Mouse (Mus musculus): Measurements from ENCODE around the gene Ano2. TPM values are rescaled to one million over a fixed set of nuclear protein-coding genes. Genes with fewer than 3 reads are reported as not detected.

The Ano2 gene
- total RNA-seq, 2 experiments from 2014 or later: not detected

- DNase-seq: no peak
- intact Hi-C loops (cut with DNase I): no loop called here
Observed at GRCm38 (mm10) chr6:125737511-125738285, 47.5 kb downstream of the Ano2 start.

- intact Hi-C loops (cut with DNase I): no loop called here
- no peak for DNase-seq
Observed at GRCm38 (mm10) chr6:125743203-125744100, 53.2 kb downstream of the Ano2 start.

GRCm38 (mm10) chr6:125747322-125747930 is 57.2 kb downstream of the Ano2 start:
- no peak for DNase-seq
- intact Hi-C loops (cut with DNase I): no loop called here

DNA sequence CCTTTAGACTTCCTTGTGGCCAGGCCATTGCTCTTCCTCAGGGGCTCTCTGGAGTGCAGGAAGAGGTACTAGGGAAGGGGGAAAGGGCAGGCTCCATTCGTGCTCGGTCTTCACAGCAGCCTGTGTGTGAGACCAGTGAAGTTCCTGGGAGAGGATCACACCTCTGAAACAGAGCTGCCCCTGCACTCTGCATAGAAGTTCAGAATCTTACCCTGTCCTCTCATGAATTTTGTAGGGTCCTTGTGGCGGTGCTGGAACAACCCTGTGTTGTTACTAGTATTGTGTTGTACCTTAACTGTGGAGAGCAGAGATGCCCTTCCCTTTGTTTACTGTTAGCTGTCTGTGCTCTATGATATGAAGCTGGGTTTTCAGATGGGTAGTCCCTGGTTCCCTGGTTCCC is 58.4 kb downstream of the Ano2 start:
- intact Hi-C loops (cut with DNase I): no loop called here

DNA sequence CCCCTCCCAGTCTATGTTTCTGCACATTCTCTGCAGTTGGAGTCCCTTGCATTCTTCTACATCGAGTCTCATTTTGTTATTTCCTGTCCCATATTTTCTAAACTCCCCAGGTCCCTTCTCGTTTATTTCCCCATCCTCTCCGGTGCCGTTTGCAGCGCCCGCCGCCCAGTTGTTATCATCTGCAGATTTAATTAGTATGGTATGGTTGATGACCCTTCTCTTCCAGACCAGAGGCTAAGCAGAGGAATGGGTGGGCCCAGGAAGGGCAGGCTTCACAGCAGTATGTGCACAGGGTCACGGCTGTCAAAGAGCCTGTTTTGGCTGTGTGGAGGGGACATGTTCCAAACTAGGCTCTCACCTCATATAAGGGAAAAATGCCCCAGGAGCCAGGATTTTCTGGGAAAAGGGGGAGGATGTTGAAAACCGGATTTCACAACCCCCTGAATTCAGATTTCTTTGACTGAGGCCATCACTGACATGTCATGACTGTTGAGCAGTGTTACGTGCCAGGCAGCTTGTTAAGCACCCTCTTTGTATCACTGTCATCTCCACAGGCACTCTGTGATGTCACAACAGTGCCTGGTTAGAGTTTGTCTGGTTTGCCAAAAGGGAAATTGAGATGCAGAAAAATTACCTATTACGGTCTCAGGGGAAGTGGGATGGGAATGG is 72.8 kb downstream of the Ano2 start:
- no peak for DNase-seq

More for the DNA sequence above, 58.4 kb downstream of the Ano2 start:
- DNase-seq: no peak

GRCm38 (mm10) chr6:125773256-125773655 is 83.0 kb downstream of the Ano2 start:
- intact Hi-C loops (cut with DNase I): no loop called here
- DNase-seq: no peak

More for the DNA sequence above, 72.8 kb downstream of the Ano2 start:
- intact Hi-C loops (cut with DNase I): no loop called here

DNA sequence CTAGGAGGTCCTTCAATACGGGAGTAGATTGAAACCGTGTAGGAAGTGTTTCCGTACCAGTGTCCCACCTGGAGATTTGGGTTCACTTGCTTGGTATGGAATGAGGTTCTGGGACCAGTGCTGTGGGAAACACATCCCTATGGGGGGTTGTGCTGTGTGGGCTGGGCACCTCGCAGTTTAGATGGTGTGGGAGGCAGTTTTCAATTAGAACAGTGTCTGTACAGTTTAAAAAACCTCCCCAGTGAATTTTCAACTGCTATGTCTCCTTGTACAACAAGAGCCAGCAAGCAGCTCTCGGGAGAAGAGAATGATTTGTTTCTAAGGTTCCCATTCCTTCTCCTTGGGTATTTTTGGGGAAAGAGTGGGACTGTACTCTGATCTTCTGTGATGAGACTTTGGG is 86.1 kb downstream of the Ano2 start:
- no peak for DNase-seq
- intact Hi-C loops (cut with DNase I): no loop called here

DNA sequence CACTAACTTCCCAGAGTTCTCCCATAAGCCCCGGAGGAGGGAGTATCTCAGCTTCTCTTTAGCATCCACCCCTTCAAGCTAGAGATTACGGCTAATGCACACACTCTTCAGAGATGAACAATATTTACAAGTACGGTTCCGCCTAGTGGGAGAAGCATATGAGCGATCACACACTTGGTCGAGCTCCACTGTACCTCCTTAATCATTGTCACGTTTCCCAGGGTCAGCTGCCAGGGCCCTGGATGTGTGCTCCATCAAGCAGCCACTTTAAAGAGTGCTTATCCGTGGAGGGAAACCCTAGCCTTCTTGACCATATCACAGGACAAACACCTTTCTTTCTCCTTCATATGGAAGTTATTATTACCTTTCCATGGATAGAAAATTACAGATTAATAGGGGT is 112.7 kb downstream of the Ano2 start:
- no peak for DNase-seq
- intact Hi-C loops (cut with DNase I): no loop called here

DNA sequence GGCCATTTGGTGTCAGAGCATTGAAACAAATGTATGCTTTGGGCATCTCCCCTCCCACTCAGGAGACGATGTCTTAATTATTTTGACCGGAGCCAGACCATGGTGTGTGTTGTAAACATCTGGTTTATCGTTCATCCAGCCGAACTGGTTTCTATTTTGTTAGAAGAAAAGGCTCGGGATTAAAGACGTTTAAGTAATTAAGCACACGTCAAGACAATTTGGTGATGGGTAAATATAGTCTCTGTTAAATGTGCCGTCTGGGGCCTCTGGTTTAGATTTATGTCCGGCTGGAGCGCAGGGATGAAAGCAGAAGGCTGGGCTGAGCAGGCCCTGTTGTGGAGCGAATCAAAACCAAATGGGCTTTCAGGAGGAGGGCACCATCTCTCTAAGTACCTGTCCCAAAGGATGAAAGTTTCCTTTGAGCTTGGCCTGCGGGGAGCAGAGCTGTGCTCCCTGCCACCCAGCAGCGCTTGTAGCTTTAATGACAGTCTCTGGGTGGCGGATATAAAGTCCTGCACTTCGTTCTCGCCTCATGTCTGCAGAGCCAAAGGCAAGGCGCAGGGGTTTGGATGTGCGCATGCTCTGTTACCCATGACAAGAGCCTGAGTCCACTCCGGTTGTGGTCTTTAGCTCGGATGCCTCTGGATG is 113.3 kb downstream of the Ano2 start:
- intact Hi-C loops (cut with DNase I): no loop called here
- no peak for DNase-seq

DNA sequence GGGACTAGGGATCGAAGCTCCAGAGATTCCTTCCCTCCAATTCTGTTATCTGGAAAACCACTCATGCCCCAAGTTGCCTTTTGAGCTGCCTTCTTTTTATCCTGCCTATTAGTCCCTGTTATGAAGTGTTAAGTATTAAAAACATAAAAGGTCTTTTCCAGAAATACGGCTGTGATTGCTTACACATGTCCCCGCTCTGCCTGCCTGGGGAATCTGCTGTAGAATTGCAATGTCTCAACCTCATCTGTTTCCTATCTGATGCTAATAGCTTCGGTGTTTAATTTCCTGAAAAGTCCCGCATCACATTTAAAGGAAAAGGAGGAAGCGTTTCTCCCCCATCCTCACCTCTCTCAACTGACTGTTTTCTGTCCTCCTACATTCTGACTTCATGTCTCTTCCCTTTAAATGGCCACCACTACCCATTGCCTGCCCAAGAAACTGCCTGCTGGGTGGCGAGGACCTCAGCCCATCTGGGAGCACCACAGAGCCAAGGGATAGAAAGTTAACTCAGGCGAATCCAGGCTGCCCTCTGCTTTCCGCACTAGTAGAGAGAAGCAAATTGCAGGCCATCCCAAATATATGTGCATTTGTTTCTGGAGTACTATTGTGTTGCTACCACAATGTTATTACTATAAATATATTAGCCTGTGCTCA is 118.9 kb downstream of the Ano2 start:
- intact Hi-C loops (cut with DNase I): no loop called here
- no peak for DNase-seq

GRCm38 (mm10) chr6:125811395-125811794 is 121.2 kb downstream of the Ano2 start:
- no peak for DNase-seq
- intact Hi-C loops (cut with DNase I): no loop called here

- no peak for DNase-seq
- intact Hi-C loops (cut with DNase I): no loop called here
Observed at GRCm38 (mm10) chr6:125838121-125838520, 147.9 kb downstream of the Ano2 start.

GRCm38 (mm10) chr6:125841284-125841683 is 151.1 kb downstream of the Ano2 start:
- intact Hi-C loops (cut with DNase I): no loop called here
- no peak for DNase-seq

DNA sequence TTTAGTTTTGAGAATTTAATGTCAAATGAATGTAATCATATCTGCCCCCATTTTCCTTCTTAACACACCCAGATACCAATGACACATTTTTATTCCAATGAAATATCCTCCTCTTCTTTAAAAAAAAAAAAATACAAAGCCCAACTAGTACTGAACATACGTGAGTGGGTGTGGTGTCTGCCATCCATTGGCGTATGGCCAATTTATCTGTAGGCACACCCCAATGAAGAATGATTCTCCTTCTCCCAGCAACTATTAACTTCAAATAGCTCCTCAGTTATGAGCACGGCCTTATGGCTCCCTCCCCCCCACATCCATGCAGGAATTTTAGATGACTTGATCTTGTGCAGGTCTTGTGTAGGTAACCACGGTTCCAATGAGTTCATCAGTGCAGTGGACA is 161.0 kb downstream of the Ano2 start:
- intact Hi-C loops (cut with DNase I): no loop called here

DNA sequence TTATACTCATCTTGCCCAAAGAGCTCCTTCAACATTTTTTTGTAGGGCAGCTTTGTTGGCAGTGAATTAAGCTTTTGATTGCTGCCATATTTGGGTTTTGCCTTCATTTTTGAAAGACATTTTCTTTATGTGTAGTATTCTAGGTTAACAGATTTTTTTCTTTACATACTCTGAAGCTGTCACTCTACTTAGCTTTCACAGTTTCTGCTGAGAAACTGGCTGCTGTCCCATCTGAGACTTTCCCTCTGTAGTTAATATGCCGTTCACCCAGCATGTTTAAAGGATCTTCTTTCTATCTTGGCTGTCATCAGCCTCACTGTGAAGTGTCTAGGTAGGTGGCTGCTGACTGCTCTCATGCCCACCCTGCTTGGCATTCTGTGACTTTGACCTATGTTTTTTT is 168.1 kb downstream of the Ano2 start:
- no peak for DNase-seq

More for the DNA sequence above, 161.0 kb downstream of the Ano2 start:
- no peak for DNase-seq

DNA sequence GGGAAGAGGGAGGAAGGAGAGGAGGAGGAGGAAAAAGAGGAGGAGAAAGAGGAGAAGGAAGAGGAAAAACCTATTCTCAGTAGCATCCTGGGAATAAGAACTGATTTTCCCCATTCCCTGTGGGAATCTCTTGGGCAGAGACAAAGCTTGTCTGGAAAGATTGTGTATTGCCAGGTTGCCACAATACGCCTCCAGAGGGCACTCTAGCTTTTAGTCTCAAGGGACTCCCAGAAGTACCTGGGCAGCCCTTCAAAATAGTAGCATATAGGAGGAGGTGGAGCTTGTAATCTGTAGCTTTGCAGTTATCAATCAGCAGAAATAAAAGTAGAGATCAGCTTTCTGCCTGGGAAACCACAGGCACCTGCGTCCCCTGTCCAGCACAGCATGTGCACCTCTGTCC is 178.3 kb downstream of the Ano2 start:
- intact Hi-C loops (cut with DNase I): loop anchor here (2.0 to 5.0 kb wide), 2 partner anchors 300 to 504 kb away; no protein-coding TSS in a partner anchor
- DNase-seq: peak; percentile 3 to 43

More for the DNA sequence above, 168.1 kb downstream of the Ano2 start:
- intact Hi-C loops (cut with DNase I): no loop called here

DNA sequence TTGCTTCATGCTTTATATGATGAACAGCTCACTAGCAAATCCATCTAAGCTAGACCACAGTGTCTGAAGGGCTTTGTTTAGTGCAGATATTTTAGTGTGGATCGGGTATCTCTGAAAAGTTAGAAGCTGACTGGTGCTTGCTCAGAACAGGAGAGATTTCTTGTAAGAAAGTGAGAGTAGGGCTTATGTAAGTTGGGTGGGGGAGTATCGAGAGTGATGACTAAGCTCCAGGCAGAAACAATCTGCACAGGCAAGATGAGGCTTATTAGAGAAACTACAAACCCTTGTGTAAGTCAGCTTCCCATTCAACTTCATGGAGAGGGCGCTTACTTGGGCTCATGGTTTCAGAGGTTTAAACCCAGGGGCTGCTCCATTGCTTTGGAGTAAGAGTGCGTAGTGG is 181.3 kb downstream of the Ano2 start:
- intact Hi-C loops (cut with DNase I): no loop called here
- no peak for DNase-seq

DNA sequence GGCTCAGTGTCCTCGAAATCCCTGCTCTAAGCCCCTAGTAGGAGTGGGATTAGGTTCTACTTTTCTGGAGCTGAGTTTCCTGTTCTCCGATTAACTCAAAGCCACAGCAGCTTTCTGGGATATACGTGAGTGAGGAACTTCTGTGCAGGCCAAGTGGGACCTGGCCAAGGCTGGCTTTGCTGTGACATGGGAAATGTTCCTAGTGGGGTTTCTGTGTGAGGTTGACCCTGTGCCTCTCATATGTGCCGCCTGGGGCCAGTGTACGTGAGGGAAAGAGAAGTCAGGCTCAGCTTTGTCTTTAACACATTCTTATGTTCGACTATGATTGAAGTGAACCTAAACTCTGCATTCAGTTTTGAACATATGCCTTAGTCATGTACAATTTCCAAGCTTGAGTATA is 184.5 kb downstream of the Ano2 start:
- DNase-seq: no peak
- intact Hi-C loops (cut with DNase I): no loop called here

DNA sequence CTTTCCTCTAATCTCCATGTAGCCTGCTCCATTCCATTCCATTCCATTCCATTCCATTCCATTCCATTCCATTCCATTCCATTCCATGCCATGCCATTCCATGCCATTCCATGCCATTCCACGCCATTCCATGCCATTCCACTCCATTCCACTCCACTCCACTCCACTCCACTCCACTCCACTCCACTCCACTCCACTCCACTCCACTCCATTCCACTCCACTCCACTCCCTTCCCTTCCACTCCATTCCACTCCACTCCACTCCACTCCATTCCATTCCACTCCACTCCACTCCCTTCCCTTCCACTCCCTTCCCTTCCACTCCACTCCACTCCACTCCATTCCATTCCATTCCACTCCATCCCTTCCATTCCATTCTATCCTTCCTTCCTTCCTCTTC is 186.7 kb downstream of the Ano2 start:
- intact Hi-C loops (cut with DNase I): no loop called here
- DNase-seq: no peak

DNA sequence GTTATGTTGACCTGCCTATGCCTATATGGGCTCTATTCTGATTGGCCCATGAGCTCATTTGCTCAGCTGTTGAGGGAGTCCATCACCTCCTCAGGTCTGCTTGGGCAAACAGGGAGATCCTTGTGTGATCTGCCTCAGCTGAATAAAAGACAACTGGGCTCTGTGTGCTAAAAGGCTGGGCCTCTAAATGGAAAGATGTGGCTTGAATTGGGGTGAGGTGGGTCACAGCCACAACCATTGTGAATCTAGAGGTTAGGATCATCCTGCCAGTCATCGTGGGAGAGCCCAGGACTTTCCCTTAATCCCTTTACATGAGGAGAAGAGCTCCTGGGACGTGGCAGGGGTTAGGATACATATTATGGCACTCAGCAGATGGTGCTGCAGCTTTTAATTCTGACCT is 188.5 kb downstream of the Ano2 start:
- DNase-seq: no peak
- intact Hi-C loops (cut with DNase I): no loop called here
